Mouse (Mus musculus) inflammation-experienced regulatory T-cells, adult 16 weeks (primary cell): ENCODE results near the gene Btbd35f7. TPM values are rescaled to one million over a fixed set of nuclear protein-coding genes. Genes with fewer than 3 reads are reported as not detected.

ENCODE experiments used
- polyA plus RNA-seq: library from polyadenylated mRNA; unstranded; fragments of 100-300 nt; shearing (Covaris generic); gene quantifications from one replicate; pipeline ENCODE4 v1.2.1, GENCODE M21; 2017

Btbd35f7 gene
- not detected for polyA plus RNA-seq

DNA sequence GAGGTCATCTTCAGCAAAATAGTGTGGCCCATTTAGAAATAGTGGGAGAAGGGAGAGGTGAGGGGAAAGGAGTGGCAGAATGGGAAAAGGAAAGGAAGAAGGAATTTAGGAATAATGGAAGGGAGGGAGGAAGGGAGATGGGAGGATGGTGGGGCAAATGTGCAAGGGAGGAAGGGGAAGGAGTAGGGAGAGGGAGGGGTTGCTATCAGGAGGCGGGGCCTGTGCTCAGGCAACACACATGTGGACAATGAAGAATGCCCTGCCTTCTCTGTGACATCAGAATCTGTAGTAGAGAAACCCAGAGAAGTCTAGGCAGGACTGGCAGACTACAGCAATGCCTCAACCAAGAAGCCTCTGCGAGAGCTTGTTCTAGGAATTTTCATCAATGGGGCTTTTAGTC, at the start of gene Btbd35f7:
Gene Btbd35f7 (plus strand): TSS at position 301 of the 400 bp plus-strand sequence.

Other genes with a start within 250 kb of the Btbd35f7 start
- not detected for gene Mycs, start 199.8 kb upstream of the Btbd35f7 start, polyA plus RNA-seq